Mouse (Mus musculus): ENCODE measurements at regions not wholly inside any gene's neighbourhood (a gene's known extent, or its start where the extent isn't known, plus 50 kb on each side); places are given as distances from the start of the nearest gene placed in this dataset.

- ATAC-seq (no peak), DNase-seq (ENCODE audit: low read depth, low spot score) (no peak)
- in situ Hi-C loops (cut with MboI; ENCODE audit: low pct_unique_long_range_greater_than_20kb): no loop called here
- POLR2A ChIA-PET: no interaction called here
- H3K27me3 ChIP-seq: no peaks in the 10 kb centered on the region
- TF ChIP-seq CTCF (IDR thresholded peaks at IDR 0.05): no peak
- CTCF ChIA-PET: no interaction called here
Measured at GRCm38 (mm10) chr2:45276703-45277102, 159.5 kb upstream of the Zeb2 start.

DNA sequence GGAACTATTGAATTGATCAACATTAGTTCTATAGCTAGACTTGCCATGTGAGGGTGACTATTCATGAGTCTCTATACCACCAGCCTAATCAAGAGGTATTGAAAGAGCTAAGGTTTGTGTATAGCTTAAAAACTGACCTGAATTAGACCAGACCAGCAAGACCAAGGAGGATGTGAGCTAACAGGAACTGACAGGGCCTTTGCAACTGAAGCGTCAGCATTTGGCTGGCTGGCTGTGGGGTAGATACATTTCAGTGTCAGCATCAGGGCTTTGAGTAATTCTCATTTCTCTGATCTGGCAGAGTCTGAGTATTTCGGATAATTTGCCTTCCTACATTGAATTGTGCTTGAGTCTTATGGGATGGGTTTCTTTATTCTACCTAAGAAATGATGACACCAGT, 152.8 kb upstream of the Zeb2 start:
- in situ Hi-C loops (cut with MboI; ENCODE audit: low pct_unique_long_range_greater_than_20kb): no loop called here
- H3K27me3 ChIP-seq: no peaks in the 10 kb centered on the region
- ChIA-PET CTCF (interaction anchor here (0.7 kb wide), 1 partner anchor 116 kb away, joined by 3 read pairs; no protein-coding TSS in a partner anchor), POLR2A (no interaction called here)
- TF ChIP-seq CTCF (IDR thresholded peaks at IDR 0.05): no peak
- ATAC-seq (no peak), DNase-seq (ENCODE audit: low read depth, low spot score) (no peak)

GRCm38 (mm10) chr2:45265819-45266218, 148.6 kb upstream of the Zeb2 start:
- DNase-seq (ENCODE audit: low read depth, low spot score) (no peak), ATAC-seq (no peak)
- ChIA-PET POLR2A (interaction anchor here (1.0 kb wide), 1 partner anchor 15 kb away, joined by 3 read pairs; no protein-coding TSS in a partner anchor), CTCF (no interaction called here)
- TF ChIP-seq CTCF (IDR thresholded peaks at IDR 0.05): no peak
- in situ Hi-C loops (cut with MboI; ENCODE audit: low pct_unique_long_range_greater_than_20kb): no loop called here
- peaks cover 2% of the 10 kb centered on the region for H3K27me3 ChIP-seq

DNA sequence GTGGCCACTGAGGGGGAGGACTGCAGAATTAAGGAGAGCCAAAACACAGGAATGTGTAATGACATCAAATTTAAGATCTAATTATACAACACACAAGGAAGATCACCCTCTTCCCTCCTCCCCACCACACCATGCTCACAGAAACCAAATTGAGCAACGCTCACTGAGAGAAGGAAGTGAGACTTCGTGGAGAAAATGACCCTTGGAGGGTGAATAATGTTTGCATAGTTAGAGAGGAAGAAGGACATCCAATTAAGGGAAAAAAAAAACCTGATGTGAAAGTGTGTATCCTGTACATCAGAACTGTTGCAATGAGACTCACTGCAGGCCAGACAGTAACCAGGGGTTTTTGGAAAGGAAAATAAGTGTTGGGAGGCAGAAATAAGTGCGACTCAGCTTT, 144.8 kb upstream of the Zeb2 start:
- ChIA-PET CTCF (no interaction called here), POLR2A (no interaction called here)
- TF ChIP-seq CTCF (IDR thresholded peaks at IDR 0.05): no peak
- peaks cover 6% of the 10 kb centered on the region for H3K27me3 ChIP-seq
- DNase-seq (ENCODE audit: low read depth, low spot score) (no peak), ATAC-seq (no peak)
- in situ Hi-C loops (cut with MboI; ENCODE audit: low pct_unique_long_range_greater_than_20kb): no loop called here

DNA sequence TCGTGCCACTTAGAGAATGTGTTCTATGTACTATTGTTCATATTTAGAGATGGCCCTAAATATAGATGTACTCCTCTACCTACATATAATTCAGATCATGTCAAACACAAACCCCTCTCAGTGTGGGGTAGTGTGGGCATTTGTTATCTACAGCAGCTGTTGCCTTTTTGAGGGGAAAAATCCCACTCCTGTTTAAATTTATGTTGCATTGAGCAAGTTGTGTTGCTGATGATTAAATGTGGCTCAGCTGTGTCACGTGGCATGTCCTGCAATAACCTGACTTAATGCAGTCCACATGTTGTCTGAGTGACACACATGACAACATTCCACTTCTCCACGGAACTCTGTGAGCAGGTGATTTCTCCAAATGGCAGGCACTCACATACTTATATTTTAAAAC, 141.7 kb upstream of the Zeb2 start:
- no peak for TF ChIP-seq CTCF (IDR thresholded peaks at IDR 0.05)
- no peak for ATAC-seq
- peaks cover 6% of the 10 kb centered on the region for H3K27me3 ChIP-seq
- ChIA-PET CTCF (interaction anchor here (1.4 kb wide), 1 partner anchor 23 kb away, joined by 5 read pairs; no protein-coding TSS in a partner anchor), POLR2A (no interaction called here)
- no peak for DNase-seq (ENCODE audit: low read depth, low spot score)
- in situ Hi-C loops (cut with MboI; ENCODE audit: low pct_unique_long_range_greater_than_20kb): no loop called here

GRCm38 (mm10) chr2:45256373-45256772, 139.2 kb upstream of the Zeb2 start:
- no peak for TF ChIP-seq CTCF (IDR thresholded peaks at IDR 0.05)
- peaks cover 6% of the 10 kb centered on the region for H3K27me3 ChIP-seq
- POLR2A ChIA-PET: no interaction called here
- in situ Hi-C loops (cut with MboI; ENCODE audit: low pct_unique_long_range_greater_than_20kb): no loop called here
- CTCF ChIA-PET: no interaction called here
- DNase-seq (ENCODE audit: low read depth, low spot score): no peak
- no peak for ATAC-seq

DNA sequence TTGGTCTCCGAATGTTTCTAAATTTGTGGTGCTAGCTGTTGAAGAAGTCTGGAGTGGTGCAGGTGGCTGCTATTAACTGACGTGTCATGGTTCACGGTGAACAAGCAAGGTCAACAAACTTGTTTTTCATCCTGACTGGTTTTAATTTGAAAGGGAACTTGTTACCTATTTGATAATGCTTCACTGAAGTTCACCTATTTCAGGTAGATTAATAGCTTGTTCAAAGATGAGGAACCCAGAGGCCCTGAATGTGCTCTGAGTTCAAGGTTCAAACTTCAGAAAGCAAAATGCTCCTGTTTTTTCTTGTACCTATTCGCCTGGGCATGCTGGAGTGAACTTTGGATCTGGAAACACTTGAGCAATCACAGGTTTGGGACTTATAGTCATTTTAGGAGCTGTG, 136.7 kb upstream of the Zeb2 start:
- in situ Hi-C loops (cut with MboI; ENCODE audit: low pct_unique_long_range_greater_than_20kb): no loop called here
- no peak for TF ChIP-seq CTCF (IDR thresholded peaks at IDR 0.05)
- ChIA-PET CTCF (no interaction called here), POLR2A (no interaction called here)
- ATAC-seq (no peak), DNase-seq (ENCODE audit: low read depth, low spot score) (no peak)
- no peaks in the 10 kb centered on the region for H3K27me3 ChIP-seq

DNA sequence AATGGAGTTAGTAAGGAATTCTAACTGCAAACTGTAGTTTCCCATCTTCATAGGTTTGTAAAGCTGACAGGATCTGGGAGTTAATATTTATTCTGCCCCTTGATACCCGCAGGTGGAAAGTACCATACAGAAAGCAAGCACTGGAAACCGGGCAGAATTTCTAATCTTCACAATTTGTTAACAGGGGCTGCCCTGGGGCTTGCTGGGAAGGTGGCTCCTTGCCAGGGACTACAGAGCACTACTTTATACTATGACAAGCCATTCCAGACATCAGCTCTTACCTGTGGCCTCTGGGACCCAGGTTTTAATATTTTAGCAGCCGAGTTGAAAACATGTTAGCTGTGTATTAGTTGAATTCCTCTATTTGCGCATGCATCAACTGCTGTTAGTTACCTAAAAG, 135.1 kb upstream of the Zeb2 start:
- H3K27me3 ChIP-seq: no peaks in the 10 kb centered on the region
- ChIA-PET CTCF (interaction anchor here (0.6 kb wide), 1 partner anchor 85 kb away, joined by 3 read pairs; no protein-coding TSS in a partner anchor), POLR2A (no interaction called here)
- TF ChIP-seq CTCF (IDR thresholded peaks at IDR 0.05): no peak
- no peak for DNase-seq (ENCODE audit: low read depth, low spot score)
- no peak for ATAC-seq
- in situ Hi-C loops (cut with MboI; ENCODE audit: low pct_unique_long_range_greater_than_20kb): no loop called here

GRCm38 (mm10) chr2:45249658-45250057, 132.5 kb upstream of the Zeb2 start:
- ChIA-PET CTCF (interaction anchor here (1.3 kb wide), 1 partner anchor 8 kb away, joined by 4 read pairs; no protein-coding TSS in a partner anchor), POLR2A (no interaction called here)
- in situ Hi-C loops (cut with MboI; ENCODE audit: low pct_unique_long_range_greater_than_20kb): no loop called here
- H3K27me3 ChIP-seq: no peaks in the 10 kb centered on the region
- TF ChIP-seq CTCF (IDR thresholded peaks at IDR 0.05): no peak
- ATAC-seq (no peak), DNase-seq (ENCODE audit: low read depth, low spot score) (no peak)

DNA sequence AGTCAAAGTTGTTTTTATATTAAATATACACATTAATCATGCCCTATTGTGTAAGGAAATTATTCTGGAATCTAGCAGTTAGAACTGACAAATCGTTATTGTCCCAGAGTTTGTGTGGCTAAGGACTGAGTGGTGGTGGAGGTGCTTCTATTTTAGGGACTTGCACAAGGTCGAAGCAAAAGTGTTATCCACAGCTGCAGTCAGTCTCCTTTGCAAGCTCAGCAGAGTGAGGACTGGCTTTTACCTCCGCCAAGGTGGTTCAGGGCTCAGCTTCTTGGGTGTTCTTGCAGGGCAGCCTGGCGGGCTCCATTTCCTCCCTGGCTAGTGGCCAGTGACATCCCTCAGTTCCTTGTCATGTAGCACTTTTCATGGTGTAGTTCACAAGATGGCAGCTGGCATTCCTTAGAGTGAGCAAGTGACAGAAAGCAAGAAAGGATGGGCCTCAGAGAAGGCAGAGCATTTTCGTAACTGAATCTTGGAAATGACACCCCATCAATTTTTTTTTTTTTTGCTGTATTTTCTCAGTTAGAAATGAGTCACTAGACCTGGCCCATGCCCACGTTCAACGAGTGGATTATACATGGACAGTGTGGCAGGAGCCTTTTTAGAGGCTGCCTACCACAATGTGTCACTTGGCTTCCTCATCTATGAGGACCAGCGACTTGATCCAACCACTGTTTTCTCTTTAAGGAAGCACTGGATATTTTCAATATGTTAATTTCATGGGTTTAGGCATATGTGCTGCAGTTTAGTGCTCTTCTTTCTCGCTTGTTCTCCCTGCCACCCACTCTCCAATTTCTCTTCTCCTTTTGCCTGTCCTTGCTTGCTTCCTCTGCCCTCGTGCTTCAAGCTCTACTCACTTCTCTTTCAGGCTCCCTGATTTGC, 129.1 kb upstream of the Zeb2 start:
- no peaks in the 10 kb centered on the region for H3K27me3 ChIP-seq
- ATAC-seq (no peak), DNase-seq (ENCODE audit: low read depth, low spot score) (no peak)
- CTCF ChIA-PET: no interaction called here
- in situ Hi-C loops (cut with MboI; ENCODE audit: low pct_unique_long_range_greater_than_20kb): no loop called here
- no peak for TF ChIP-seq CTCF (IDR thresholded peaks at IDR 0.05)
- POLR2A ChIA-PET: no interaction called here

- ChIA-PET POLR2A (no interaction called here), CTCF (no interaction called here)
- in situ Hi-C loops (cut with MboI; ENCODE audit: low pct_unique_long_range_greater_than_20kb): no loop called here
- ATAC-seq (no peak), DNase-seq (ENCODE audit: low read depth, low spot score) (no peak)
- H3K27me3 ChIP-seq: no peaks in the 10 kb centered on the region
- no peak for TF ChIP-seq CTCF (IDR thresholded peaks at IDR 0.05)
Measured at GRCm38 (mm10) chr2:45245506-45245905, 128.3 kb upstream of the Zeb2 start.

All from Patski (cell line).